Mouse (Mus musculus): ENCODE results near the gene Grm4.

- no peak for TF ChIP-seq POLR2A (IDR thresholded peaks at IDR 0.05; ENCODE audit: borderline replicate concordance, insufficient read depth, low read length)
- no peak for TF ChIP-seq CTCF (IDR thresholded peaks at IDR 0.05; ENCODE audit: borderline replicate concordance, insufficient read depth, low read depth, low read length)
Measured at GRCm38 (mm10) chr17:27434066-27434465, 87.1 kb downstream of the Grm4 start.
